Mouse (Mus musculus): ENCODE data around the gene Ces2e. TPM values are rescaled to one million over a fixed set of nuclear protein-coding genes. Genes with fewer than 3 reads are reported as not detected.

Gene Ces2e
- polyA plus RNA-seq, 1 experiment, result not detected

DNA sequence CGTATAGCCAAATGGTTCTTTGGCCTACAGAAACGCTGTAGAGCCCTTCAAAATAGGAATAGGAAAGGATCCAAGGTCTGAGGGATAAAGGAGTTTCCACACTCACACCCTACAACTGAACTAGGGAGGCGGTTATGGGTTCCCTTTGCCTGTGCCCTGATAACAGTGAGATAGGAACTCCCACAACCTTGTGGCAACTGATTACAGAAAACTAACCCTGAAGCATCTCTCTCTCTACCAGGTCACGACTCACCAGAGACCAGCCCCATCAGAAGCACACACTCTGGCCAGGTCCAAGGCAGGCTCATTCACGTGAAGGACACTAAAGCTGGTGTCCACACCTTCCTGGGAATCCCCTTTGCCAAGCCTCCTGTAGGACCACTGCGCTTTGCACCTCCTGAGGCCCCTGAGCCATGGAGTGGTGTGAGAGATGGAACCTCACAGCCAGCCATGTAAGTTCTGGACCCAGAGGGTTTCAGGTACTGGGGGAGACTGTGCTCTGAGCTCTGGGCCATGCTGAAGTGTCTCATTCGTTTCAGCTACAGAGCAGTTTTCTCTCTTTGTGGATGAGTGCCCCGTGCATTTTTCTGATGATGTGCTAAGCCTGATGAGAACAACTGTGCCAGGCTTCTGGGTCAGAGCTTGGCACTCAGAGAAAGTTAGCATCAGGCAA, 36.3 kb downstream of the Ces2e start:
- Histone ChIP-seq H3K4me1 (ENCODE audit: control insufficient read depth, insufficient read depth, low read length) (no peaks in the 10 kb centered on the region), H3K27ac (ENCODE audit: insufficient read depth, low read length) (no peak overlapping the region), H3K4me3 (ENCODE audit: insufficient read depth, low read length) (no peak overlapping the region)
- no peak for TF ChIP-seq CTCF (IDR thresholded peaks at IDR 0.05; ENCODE audit: borderline replicate concordance, insufficient read depth, low read length)
- no peak for TF ChIP-seq POLR2A (IDR thresholded peaks at IDR 0.05; ENCODE audit: low read depth, low read length)

DNA sequence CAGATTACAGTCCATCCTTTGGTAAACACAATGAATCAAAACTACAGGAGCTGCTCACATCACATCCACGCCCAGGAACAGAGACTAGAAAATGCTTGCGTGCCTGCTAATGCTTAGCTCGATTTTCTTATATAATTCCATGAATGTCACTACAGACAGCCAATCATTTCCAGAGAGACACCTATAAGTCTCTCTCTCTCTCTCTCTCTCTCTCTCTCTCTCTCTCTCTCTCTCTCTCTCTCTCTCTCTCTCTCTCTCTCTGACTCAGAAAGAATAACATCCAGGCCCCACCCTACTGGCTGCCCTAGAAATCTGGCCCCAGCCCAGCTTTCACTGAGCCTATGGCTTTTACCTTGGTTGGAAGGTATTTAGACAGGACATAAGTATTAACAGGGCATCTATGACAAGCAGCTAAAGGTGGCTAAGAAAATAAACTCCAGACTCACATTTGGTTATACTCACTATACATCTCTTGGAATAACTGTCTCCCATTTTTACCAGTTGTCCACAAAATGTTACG, 37.4 kb downstream of the Ces2e start:
- H3K4me3 ChIP-seq (ENCODE audit: insufficient read depth, low read length), result no peak overlapping the region
- TF ChIP-seq POLR2A (IDR thresholded peaks at IDR 0.05; ENCODE audit: low read depth, low read length) (no peak), CTCF (IDR thresholded peaks at IDR 0.05; ENCODE audit: borderline replicate concordance, insufficient read depth, low read length) (no peak)
- no peaks in the 10 kb centered on the region for H3K4me1 ChIP-seq (ENCODE audit: control insufficient read depth, insufficient read depth, low read length)
- no peak overlapping the region for H3K27ac ChIP-seq (ENCODE audit: insufficient read depth, low read length)

DNA sequence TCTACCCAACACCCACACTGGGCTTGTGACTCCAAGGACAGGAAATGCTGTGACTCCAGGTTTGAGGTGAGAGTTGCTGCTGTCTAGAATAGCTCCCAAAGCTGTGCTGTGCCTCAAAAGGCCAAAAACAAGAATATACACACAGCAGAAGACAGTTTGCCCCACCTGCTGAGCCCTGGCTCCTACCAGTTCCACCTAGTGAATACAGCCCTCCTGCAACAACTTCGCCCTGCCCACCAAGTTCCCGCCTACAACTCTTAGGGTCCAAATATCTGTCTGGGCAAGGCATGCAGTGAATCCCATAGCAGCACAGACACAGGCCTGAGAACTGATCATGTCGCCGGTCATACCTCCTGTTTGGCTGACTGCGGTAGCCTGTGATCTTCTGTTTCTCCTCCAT, 58.1 kb downstream of the Ces2e start:
- Histone ChIP-seq H3K4me1 (ENCODE audit: control insufficient read depth, insufficient read depth, low read length) (no peaks in the 10 kb centered on the region), H3K4me3 (ENCODE audit: insufficient read depth, low read length) (no peak overlapping the region), H3K27ac (ENCODE audit: insufficient read depth, low read length) (no peak overlapping the region)
- TF ChIP-seq POLR2A (IDR thresholded peaks at IDR 0.05; ENCODE audit: low read depth, low read length) (no peak), CTCF (IDR thresholded peaks at IDR 0.05; ENCODE audit: borderline replicate concordance, insufficient read depth, low read length) (no peak)

Other genes with a start within 250 kb of the Ces2e start
- not detected in 2 replicates for gene Ces2a, start 192.3 kb upstream of the Ces2e start, polyA plus RNA-seq (2011; ENCODE audit: insufficient read length, low read depth, missing spikeins)
- gene Ces2b, start 94.7 kb upstream of the Ces2e start, polyA plus RNA-seq (2011; ENCODE audit: insufficient read length, low read depth, missing spikeins), result not detected in 2 replicates
- not detected in 2 replicates for gene Ces2c, start 79.2 kb upstream of the Ces2e start, polyA plus RNA-seq (2011; ENCODE audit: insufficient read length, low read depth, missing spikeins)
- gene Ces2f, start 21.1 kb downstream of the Ces2e start, polyA plus RNA-seq (2011; ENCODE audit: insufficient read length, low read depth, missing spikeins), result not detected in 2 replicates
- gene Ces2g, start 35.5 kb downstream of the Ces2e start, polyA plus RNA-seq (2011; ENCODE audit: insufficient read length, low read depth, missing spikeins), result 0.18 and 0.30 TPM in 2 replicates
- not detected in 2 replicates for gene Ces2h, start 74.6 kb downstream of the Ces2e start, polyA plus RNA-seq (2011; ENCODE audit: insufficient read length, low read depth, missing spikeins)
- not detected in 2 replicates for gene Ces3a, start 122.3 kb downstream of the Ces2e start, polyA plus RNA-seq (2011; ENCODE audit: insufficient read length, low read depth, missing spikeins)
- not detected in 2 replicates for gene Ces3b, start 157.5 kb downstream of the Ces2e start, polyA plus RNA-seq (2011; ENCODE audit: insufficient read length, low read depth, missing spikeins)
- not detected in 2 replicates for gene Ces4a, start 205.5 kb downstream of the Ces2e start, polyA plus RNA-seq (2011; ENCODE audit: insufficient read length, low read depth, missing spikeins)
- 111 and 145 TPM in 2 replicates for gene Cbfb, start 244.4 kb downstream of the Ces2e start, polyA plus RNA-seq (2011; ENCODE audit: insufficient read length, low read depth, missing spikeins)

Data from embryonic fibroblast, embryonic 13.5 days (primary cell).